Mouse (Mus musculus): Measurements from ENCODE around the gene Abca1.

The Abca1 gene

GRCm38 (mm10) chr4:53148817-53149216, 10.9 kb downstream of the Abca1 start:
- no peak for DNase-seq

GRCm38 (mm10) chr4:53147454-53147853, 12.2 kb downstream of the Abca1 start:
- no peak for DNase-seq

- DNase-seq: no peak
Measured at GRCm38 (mm10) chr4:53147046-53147445, 12.6 kb downstream of the Abca1 start.

GRCm38 (mm10) chr4:53146227-53146949, 13.3 kb downstream of the Abca1 start:
- DNase-seq: no peak

GRCm38 (mm10) chr4:53145434-53146168, 14.1 kb downstream of the Abca1 start:
- DNase-seq: peak; percentile 30

GRCm38 (mm10) chr4:53144571-53144970, 15.1 kb downstream of the Abca1 start:
- DNase-seq: peak; percentile 92

- DNase-seq: peak; percentile 40
Measured at GRCm38 (mm10) chr4:53144021-53144420, 15.7 kb downstream of the Abca1 start.

- no peak for DNase-seq
Measured at GRCm38 (mm10) chr4:53140678-53141077, 19.0 kb downstream of the Abca1 start.

GRCm38 (mm10) chr4:53139495-53139894, 20.2 kb downstream of the Abca1 start:
- no peak for DNase-seq

GRCm38 (mm10) chr4:53138974-53139373, 20.7 kb downstream of the Abca1 start:
- DNase-seq: no peak

GRCm38 (mm10) chr4:53137087-53137486, 22.6 kb downstream of the Abca1 start:
- no peak for DNase-seq

- DNase-seq: no peak
Measured at GRCm38 (mm10) chr4:53134816-53135215, 24.9 kb downstream of the Abca1 start.

- DNase-seq: no peak
Measured at GRCm38 (mm10) chr4:53133995-53134394, 25.7 kb downstream of the Abca1 start.

GRCm38 (mm10) chr4:53131538-53131937, 28.2 kb downstream of the Abca1 start:
- DNase-seq: no peak

- no peak for DNase-seq
Measured at GRCm38 (mm10) chr4:53130622-53131517, 28.8 kb downstream of the Abca1 start.

GRCm38 (mm10) chr4:53129716-53130301, 29.9 kb downstream of the Abca1 start:
- no peak for DNase-seq

- no peak for DNase-seq
Measured at GRCm38 (mm10) chr4:53127266-53127665, 32.4 kb downstream of the Abca1 start.

- DNase-seq: no peak
Measured at GRCm38 (mm10) chr4:53126794-53127193, 32.9 kb downstream of the Abca1 start.

- DNase-seq: no peak
Measured at GRCm38 (mm10) chr4:53124837-53125490, 34.7 kb downstream of the Abca1 start.

GRCm38 (mm10) chr4:53122310-53122709, 37.4 kb downstream of the Abca1 start:
- no peak for DNase-seq

- no peak for DNase-seq
Measured at GRCm38 (mm10) chr4:53121516-53122227, 38.0 kb downstream of the Abca1 start.

- no peak for DNase-seq
Measured at GRCm38 (mm10) chr4:53121084-53121483, 38.6 kb downstream of the Abca1 start.
